Mouse (Mus musculus) neural tube, embryonic 11.5 days (tissue): ENCODE measurements around the gene Dalrd3. TPM values are rescaled to one million over a fixed set of nuclear protein-coding genes. Genes with fewer than 3 reads are reported as not detected.

Experiments
- ATAC-seq: fragments of 200-750 bp; cut with Nextera tagmentation; 2 replicates; pipeline ENCODE4 v1.8.0; 2017; ENCODE audit warnings: moderate number of reproducible peaks, mild to moderate bottlenecking, moderate TSS enrichment, moderate library complexity; ENCODE audit not compliant: insufficient read depth, low FRiP score, low TSS enrichment
- DNase-seq: peaks from one replicate; pipeline ENCODE4 v3.0.0-alpha.2; 2015; ENCODE audit warnings: low spot score
- H3K27ac ChIP-seq: fragments of 300-500 bp; sonication (generic); 2 replicates; pipeline ENCODE4 v1.5.1; 2014; ENCODE audit warnings: low read depth, mild to moderate bottlenecking, low read length
- H3K27me3 ChIP-seq: fragments of 300-500 bp; sonication (generic); 2 replicates; pipeline ENCODE4 v1.6.1; 2014; ENCODE audit warnings: mild to moderate bottlenecking, low read length, mixed read lengths; ENCODE audit not compliant: control insufficient read depth, insufficient read depth
- H3K36me3 ChIP-seq: fragments of 300-500 bp; sonication (generic); 2 replicates; pipeline ENCODE4 v1.6.1; 2014; ENCODE audit warnings: mild to moderate bottlenecking, low read length, moderate library complexity, mixed read lengths; ENCODE audit not compliant: control insufficient read depth, insufficient read depth
- H3K4me1 ChIP-seq: fragments of 300-500 bp; sonication (generic); 2 replicates; pipeline ENCODE4 v1.6.1; 2014; ENCODE audit warnings: low read length, mixed read lengths; ENCODE audit not compliant: control insufficient read depth, insufficient read depth
- H3K4me2 ChIP-seq: fragments of 300-500 bp; sonication (generic); 2 replicates; pipeline ENCODE4 v1.6.1; 2014; ENCODE audit warnings: low read depth, mild to moderate bottlenecking, moderate library complexity
- H3K4me3 ChIP-seq: fragments of 300-500 bp; sonication (generic); 2 replicates; pipeline ENCODE4 v1.5.1; 2014; ENCODE audit warnings: low read depth, low read length
- H3K9ac ChIP-seq: fragments of 300-500 bp; sonication (generic); 2 replicates; pipeline ENCODE4 v1.6.1; 2014; ENCODE audit warnings: mild to moderate bottlenecking, low read length
- H3K9me3 ChIP-seq: fragments of 300-500 bp; sonication (generic); 2 replicates; pipeline ENCODE4 v1.6.1; 2016; ENCODE audit warnings: low read length; ENCODE audit not compliant: control insufficient read depth
- WGBS: fragments of 180-500 bp; shearing (Covaris S2); extraction: QIAGEN DNeasy Blood & Tissue Kit; methylation state at CpG from one replicate; pipeline ENCODE4 v1.1.7; 2014; 5-methylcytosine and 5-hydroxymethylcytosine counted together
- polyA plus RNA-seq: library from polyadenylated mRNA; unstranded; fragments of >200 nt; fragmentation: Nextera tagmentation; extraction: Ambion mirVana; gene quantifications from 2 replicates; pipeline ENCODE4 v1.2.1, GENCODE M21; 2014

Gene Dalrd3
- polyA plus RNA-seq, 1 experiment from 2014 or later, result 190 TPM

- Histone ChIP-seq H3K36me3 (peaks cover 26% of the 10 kb centered on the region), H3K4me2 (peak overlapping the region; percentile 99), H3K9me3 (no peaks in the 10 kb centered on the region), H3K27me3 (no peaks in the 10 kb centered on the region), H3K9ac (peak overlapping the region; percentile 67), H3K27ac (0 out of 2 replicates have a peak overlapping the region, but pooled peaks have one; percentile 39), H3K4me3 (peak overlapping the region; percentile 68), H3K4me1 (peaks cover 33% of the 10 kb centered on the region)
- WGBS, result 3% methylated on average over 40 of the region's 40 CpGs
- ATAC-seq (peak; percentile 13; the same call in 1 of the 2 replicates), DNase-seq (peak; percentile 85)
Measured at GRCm38 (mm10) chr9:108570207-108570896, 666 bp downstream of the Dalrd3 start.

- DNase-seq (no peak), ATAC-seq (no peak)
- Histone ChIP-seq H3K9me3 (no peaks in the 10 kb centered on the region), H3K36me3 (peaks cover 28% of the 10 kb centered on the region), H3K4me3 (no peak overlapping the region), H3K27ac (no peak overlapping the region), H3K27me3 (no peaks in the 10 kb centered on the region), H3K4me2 (no peak overlapping the region), H3K9ac (no peak overlapping the region), H3K4me1 (peaks cover 31% of the 10 kb centered on the region)
- 99% methylated on average over 16 of the region's 16 CpGs for WGBS
Measured at GRCm38 (mm10) chr9:108571401-108571973, 1.8 kb downstream of the Dalrd3 start.

- peaks cover 28% of the 10 kb centered on the region for H3K36me3 ChIP-seq
- H3K4me3 ChIP-seq, result no peak overlapping the region
- no peak overlapping the region for H3K9ac ChIP-seq
- peaks cover 37% of the 10 kb centered on the region for H3K4me1 ChIP-seq
- WGBS, result 91% methylated on average over 10 of the region's 10 CpGs
- no peak for DNase-seq
- H3K27me3 ChIP-seq, result no peaks in the 10 kb centered on the region
- no peaks in the 10 kb centered on the region for H3K9me3 ChIP-seq
- no peak overlapping the region for H3K4me2 ChIP-seq
- ATAC-seq, result no peak
- no peak overlapping the region for H3K27ac ChIP-seq
Measured at GRCm38 (mm10) chr9:108572321-108572720, 2.6 kb downstream of the Dalrd3 start.

- Histone ChIP-seq H3K9me3 (no peaks in the 10 kb centered on the region), H3K4me1 (peaks cover 35% of the 10 kb centered on the region), H3K27ac (no peak overlapping the region), H3K27me3 (no peaks in the 10 kb centered on the region), H3K9ac (no peak overlapping the region), H3K4me2 (no peak overlapping the region), H3K4me3 (no peak overlapping the region), H3K36me3 (peaks cover 28% of the 10 kb centered on the region)
- 53% methylated on average over 26 of the region's 26 CpGs for WGBS
- DNase-seq, result peak; percentile 81
- ATAC-seq, result no peak
Measured at GRCm38 (mm10) chr9:108573774-108574690, 4.3 kb downstream of the Dalrd3 start.

- ATAC-seq, result no peak
- H3K4me2 ChIP-seq, result peak overlapping the region; percentile 10; the same call in 1 of the 2 replicates
- H3K4me1 ChIP-seq, result peaks cover 34% of the 10 kb centered on the region
- H3K9me3 ChIP-seq, result no peaks in the 10 kb centered on the region
- no peak overlapping the region for H3K4me3 ChIP-seq
- DNase-seq, result no peak
- WGBS, result 88% methylated on average over 12 of the region's 12 CpGs
- no peak overlapping the region for H3K9ac ChIP-seq
- peaks cover 28% of the 10 kb centered on the region for H3K36me3 ChIP-seq
- H3K27me3 ChIP-seq, result no peaks in the 10 kb centered on the region
- no peak overlapping the region for H3K27ac ChIP-seq
Measured at GRCm38 (mm10) chr9:108574921-108575320, 5.2 kb downstream of the Dalrd3 start.

- Histone ChIP-seq H3K4me2 (peak overlapping the region; percentile 10; the same call in 1 of the 2 replicates), H3K9ac (no peak overlapping the region)
Measured at GRCm38 (mm10) chr9:108575321-108576297, 5.9 kb downstream of the Dalrd3 start.

GRCm38 (mm10) chr9:108577025-108577424, 7.3 kb downstream of the Dalrd3 start:
- no peak overlapping the region for H3K27ac ChIP-seq
- peaks cover 25% of the 10 kb centered on the region for H3K4me1 ChIP-seq
- peak overlapping the region; percentile 76 for H3K4me2 ChIP-seq

More at GRCm38 (mm10) chr9:108575321-108576297, 5.9 kb downstream of the Dalrd3 start:
- 85% methylated on average over 37 of the region's 37 CpGs for WGBS
- no peaks in the 10 kb centered on the region for H3K27me3 ChIP-seq
- no peak for ATAC-seq
- H3K27ac ChIP-seq, result no peak overlapping the region
- H3K4me1 ChIP-seq, result peaks cover 28% of the 10 kb centered on the region
- H3K36me3 ChIP-seq, result peaks cover 28% of the 10 kb centered on the region
- H3K4me3 ChIP-seq, result no peak overlapping the region
- no peak for DNase-seq
- H3K9me3 ChIP-seq, result no peaks in the 10 kb centered on the region

More at GRCm38 (mm10) chr9:108577025-108577424, 7.3 kb downstream of the Dalrd3 start:
- WGBS, result 67% methylated on average over 6 of the region's 6 CpGs
- H3K9me3 ChIP-seq, result no peaks in the 10 kb centered on the region
- H3K36me3 ChIP-seq, result peaks cover 20% of the 10 kb centered on the region
- H3K27me3 ChIP-seq, result no peaks in the 10 kb centered on the region
- peak overlapping the region; percentile 88 for H3K9ac ChIP-seq
- ATAC-seq (no peak), DNase-seq (no peak)
- H3K4me3 ChIP-seq, result peak overlapping the region; percentile 74
